Mouse (Mus musculus) adrenal gland, postnatal 36 days (tissue): ENCODE results near the gene Limd1. TPM values are rescaled to one million over a fixed set of nuclear protein-coding genes. Genes with fewer than 3 reads are reported as not detected.

Experiments
- total RNA-seq, 2 experiments: library from RNA; stranded (reverse); gene quantifications; 2 replicates each; pipeline ENCODE4 v1.2.3; 2021

Limd1 gene
- total RNA-seq, 2 experiments from 2014 or later, result 27.4 to 31.1 TPM

Other genes starting within 250 kb of the Limd1 start
- 10 to 100 TPM in 1 of 2 experiments, 1 to 10 TPM in 1; 9.3 to 10.2 TPM for gene Tmem158, start 217.9 kb upstream of the Limd1 start, total RNA-seq
- gene Lars2, start 111.8 kb upstream of the Limd1 start, total RNA-seq, result 100 to 1,000 TPM in 1 of 2 experiments, 10 to 100 TPM in 1; 76.9 to 116 TPM
- 100 to 1,000 TPM in 1 of 2 experiments, 10 to 100 TPM in 1; 95.7 to 158 TPM for gene Sacm1l, start 51.1 kb downstream of the Limd1 start, total RNA-seq
- gene Slc6a20b, start 153.9 kb downstream of the Limd1 start, total RNA-seq, result not detected
- gene Ccr9, start 199.7 kb downstream of the Limd1 start, total RNA-seq, result under 1 TPM in 1 of 2 experiments, not detected in 1; 0.07 TPM
- under 1 TPM in 1 of 2 experiments, not detected in 1; 0.07 TPM for gene Slc6a20a, start 200.2 kb downstream of the Limd1 start, total RNA-seq
- 10 to 100 TPM; 49.2 to 52.2 TPM for gene Lztfl1, start 239.0 kb downstream of the Limd1 start, total RNA-seq